Mouse (Mus musculus): ENCODE results near the gene Zfc3h1.
A peak's percentile ranks its signal among the peaks of the same experiment; 100 is the strongest.

DNA sequence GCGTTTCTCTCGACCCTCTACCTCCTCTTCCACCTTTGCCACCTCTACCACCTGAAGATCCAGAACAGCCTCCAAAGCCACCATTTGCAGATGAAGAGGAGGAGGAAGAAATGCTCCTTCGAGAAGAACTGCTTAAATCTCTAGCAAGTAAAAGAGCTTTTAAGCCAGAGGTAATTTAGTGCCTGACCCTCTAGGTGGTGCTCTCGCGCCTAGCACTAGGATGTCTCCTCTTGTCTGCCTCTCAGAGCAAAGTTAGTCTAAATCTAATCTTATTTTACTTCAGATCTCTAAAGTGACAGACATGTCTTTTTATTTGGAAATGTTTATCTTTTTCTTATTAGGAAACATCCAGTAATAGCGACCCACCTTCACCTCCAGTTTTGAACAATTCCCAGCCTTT lies 21.6 kb downstream of the Zfc3h1 start:
- TF ChIP-seq CTCF (IDR thresholded peaks at IDR 0.05; ENCODE audit: low read depth, low read length) (peak; percentile 40; the same call in 1 of the 2 replicates), GATA1 (IDR thresholded peaks at IDR 0.05; ENCODE audit: borderline replicate concordance, low read length) (no peak), TAL1 (conservative IDR thresholded peaks at IDR 0.05; ENCODE audit: low read depth, low read length) (no peak), GATA2 (IDR thresholded peaks at IDR 0.05; ENCODE audit: borderline replicate concordance, low read depth, low read length) (no peak)
